Mouse (Mus musculus) bone marrow, adult 2 months (tissue): Measurements from ENCODE around the gene Majin.

Source experiments
- CTCF ChIP-seq: fragments of 200-500 bp; IDR thresholded peaks from 2 replicates; pipeline ENCODE4 v1.5.1; 2011; ENCODE audit warnings: low read length, control low read depth; ENCODE audit not compliant: control insufficient read depth, insufficient read depth
- POLR2A ChIP-seq: fragments of 200-500 bp; IDR thresholded peaks from 2 replicates; pipeline ENCODE4 v1.6.1; 2011; ENCODE audit warnings: low read depth, mild to moderate bottlenecking, control low read depth, low read length, borderline replicate concordance; ENCODE audit not compliant: control insufficient read depth

- TF ChIP-seq CTCF: no peak
- no peak for TF ChIP-seq POLR2A
These were observed 84.5 kb downstream of the Majin start for GRCm38 (mm10) chr19:6268670-6269132.
